Mouse (Mus musculus): ENCODE measurements around the gene Bricd5. TPM values are rescaled to one million over a fixed set of nuclear protein-coding genes. Genes with fewer than 3 reads are reported as not detected.
"Not testable (repeated sequence)": the region's sequence is repeated elsewhere in the genome, so short reads cannot be mapped to it uniquely, and the experiment has no call there.

The Bricd5 gene
- 0.77 and 2.3 TPM in 2 replicates for polyA plus RNA-seq (2012; rRNA removed)

- no peak for TF ChIP-seq CTCF (IDR thresholded peaks at IDR 0.05; ENCODE audit: extremely low read depth, insufficient read length, insufficient replicate concordance, low read depth, low read length)
- 0 out of 2 replicates have a peak, but pooled peaks have one; percentile 13 for TF ChIP-seq POLR2A (IDR thresholded peaks at IDR 0.05; ENCODE audit: low read depth, low read length)
- peak within 1 kb of the TSS; percentile 96 for H3K27ac ChIP-seq (ENCODE audit: insufficient read depth, low read depth, low read length)
- WGBS, result 62% methylated on average over 6 of the region's 6 CpGs
- H3K27me3 ChIP-seq (ENCODE audit: control insufficient read depth, insufficient read depth, low read length), result no peaks in the 10 kb centered on the region
- peaks cover 39% of the 10 kb centered on the region for H3K4me1 ChIP-seq (ENCODE audit: control insufficient read depth, insufficient read depth, insufficient read length, low read length)
- peak within 1 kb of the TSS; percentile 8; the same call in 1 of the 2 replicates for H3K4me3 ChIP-seq (ENCODE audit: low read depth, low read length)
- H3K36me3 ChIP-seq (ENCODE audit: control insufficient read depth, insufficient read depth, low read length), result peaks cover 28% of the 10 kb centered on the region
These were observed at the start of gene Bricd5 for GRCm38 (mm10) chr17:24473612-24474275. Gene Bricd5, plus strand, starts transcription at chr17:24473884.

- no peak overlapping the region for H3K27ac ChIP-seq (ENCODE audit: insufficient read depth, low read depth, low read length)
- H3K36me3 ChIP-seq (ENCODE audit: control insufficient read depth, insufficient read depth, low read length), result peaks cover 49% of the 10 kb centered on the region
- H3K4me1 ChIP-seq (ENCODE audit: control insufficient read depth, insufficient read depth, insufficient read length, low read length), result peaks cover 3% of the 10 kb centered on the region; the same call in 1 of the 2 replicates
- no peak for TF ChIP-seq POLR2A (IDR thresholded peaks at IDR 0.05; ENCODE audit: low read depth, low read length)
- H3K27me3 ChIP-seq (ENCODE audit: control insufficient read depth, insufficient read depth, low read length), result no peaks in the 10 kb centered on the region
- WGBS, result 91% methylated on average over 5 of the region's 5 CpGs
- no peak overlapping the region for H3K4me3 ChIP-seq (ENCODE audit: low read depth, low read length)
These were observed 49.2 kb upstream of the Bricd5 start for GRCm38 (mm10) chr17:24424489-24424888.

GRCm38 (mm10) chr17:24425326-24425725, 48.4 kb upstream of the Bricd5 start:
- not testable (repeated sequence) for H3K4me1 ChIP-seq (ENCODE audit: control insufficient read depth, insufficient read depth, insufficient read length, low read length); H3K4me3 ChIP-seq (ENCODE audit: low read depth, low read length); H3K27me3 ChIP-seq (ENCODE audit: control insufficient read depth, insufficient read depth, low read length); H3K27ac ChIP-seq (ENCODE audit: insufficient read depth, low read depth, low read length)
- peaks cover 41% of the 10 kb centered on the region for H3K36me3 ChIP-seq (ENCODE audit: control insufficient read depth, insufficient read depth, low read length)
- WGBS, result 53% methylated on average over 6 of the region's 8 CpGs

GRCm38 (mm10) chr17:24425905-24426304, 47.8 kb upstream of the Bricd5 start:
- Histone ChIP-seq H3K27ac (ENCODE audit: insufficient read depth, low read depth, low read length) (peak overlapping the region; percentile 96), H3K36me3 (ENCODE audit: control insufficient read depth, insufficient read depth, low read length) (peaks cover 38% of the 10 kb centered on the region)
- 43% methylated on average over 7 of the region's 7 CpGs for WGBS

GRCm38 (mm10) chr17:24426471-24427169, 47.1 kb upstream of the Bricd5 start, which contains the start of gene Eci1:
Gene Eci1, plus strand, starts transcription at chr17:24426641.
- H3K27ac ChIP-seq (ENCODE audit: insufficient read depth, low read depth, low read length), result peak within 1 kb of the TSS; percentile 96
- under 1% methylated on average over 48 of the region's 48 CpGs for WGBS
- H3K36me3 ChIP-seq (ENCODE audit: control insufficient read depth, insufficient read depth, low read length), result peaks cover 31% of the 10 kb centered on the region
- peaks cover 3% of the 10 kb centered on the region for H3K4me1 ChIP-seq (ENCODE audit: control insufficient read depth, insufficient read depth, insufficient read length, low read length)
- peak within 1 kb of the TSS; percentile 100 for H3K4me3 ChIP-seq (ENCODE audit: low read depth, low read length)
- TF ChIP-seq POLR2A (IDR thresholded peaks at IDR 0.05; ENCODE audit: low read depth, low read length), result peak; percentile 94
- peak; percentile 12; the same call in 1 of the 2 replicates for TF ChIP-seq CTCF (IDR thresholded peaks at IDR 0.05; ENCODE audit: extremely low read depth, insufficient read length, insufficient replicate concordance, low read depth, low read length)
- no peaks in the 10 kb centered on the region for H3K27me3 ChIP-seq (ENCODE audit: control insufficient read depth, insufficient read depth, low read length)

More at GRCm38 (mm10) chr17:24425905-24426304, 47.8 kb upstream of the Bricd5 start:
- no peak for TF ChIP-seq CTCF (IDR thresholded peaks at IDR 0.05; ENCODE audit: extremely low read depth, insufficient read length, insufficient replicate concordance, low read depth, low read length)
- no peak for TF ChIP-seq POLR2A (IDR thresholded peaks at IDR 0.05; ENCODE audit: low read depth, low read length)
- Histone ChIP-seq H3K4me1 (ENCODE audit: control insufficient read depth, insufficient read depth, insufficient read length, low read length) (peaks cover 3% of the 10 kb centered on the region; the same call in 1 of the 2 replicates), H3K27me3 (ENCODE audit: control insufficient read depth, insufficient read depth, low read length) (no peaks in the 10 kb centered on the region), H3K4me3 (ENCODE audit: low read depth, low read length) (no peak overlapping the region)

GRCm38 (mm10) chr17:24427170-24427557, 46.5 kb upstream of the Bricd5 start:
- Histone ChIP-seq H3K4me3 (ENCODE audit: low read depth, low read length) (peak overlapping the region; percentile 100), H3K4me1 (ENCODE audit: control insufficient read depth, insufficient read depth, insufficient read length, low read length) (peaks cover 3% of the 10 kb centered on the region), H3K27me3 (ENCODE audit: control insufficient read depth, insufficient read depth, low read length) (no peaks in the 10 kb centered on the region), H3K36me3 (ENCODE audit: control insufficient read depth, insufficient read depth, low read length) (peaks cover 28% of the 10 kb centered on the region), H3K27ac (ENCODE audit: insufficient read depth, low read depth, low read length) (peak overlapping the region; percentile 96)
- 1% methylated on average over 8 of the region's 8 CpGs for WGBS
- TF ChIP-seq CTCF (IDR thresholded peaks at IDR 0.05; ENCODE audit: extremely low read depth, insufficient read length, insufficient replicate concordance, low read depth, low read length), result no peak
- no peak for TF ChIP-seq POLR2A (IDR thresholded peaks at IDR 0.05; ENCODE audit: low read depth, low read length)

GRCm38 (mm10) chr17:24429201-24429983, 44.3 kb upstream of the Bricd5 start:
- Histone ChIP-seq H3K36me3 (ENCODE audit: control insufficient read depth, insufficient read depth, low read length) (peaks cover 15% of the 10 kb centered on the region), H3K27me3 (ENCODE audit: control insufficient read depth, insufficient read depth, low read length) (no peaks in the 10 kb centered on the region), H3K4me3 (ENCODE audit: low read depth, low read length) (no peak overlapping the region), H3K27ac (ENCODE audit: insufficient read depth, low read depth, low read length) (no peak overlapping the region), H3K4me1 (ENCODE audit: control insufficient read depth, insufficient read depth, insufficient read length, low read length) (peaks cover 3% of the 10 kb centered on the region)
- TF ChIP-seq CTCF (IDR thresholded peaks at IDR 0.05; ENCODE audit: extremely low read depth, insufficient read length, insufficient replicate concordance, low read depth, low read length) (no peak), POLR2A (IDR thresholded peaks at IDR 0.05; ENCODE audit: low read depth, low read length) (no peak)
- WGBS, result 66% methylated on average over 14 of the region's 14 CpGs

All from small intestine, adult 2 months (tissue).